Comparison of ENCODE assay signal across 8 mouse cellular contexts in the genomic region with DNA sequence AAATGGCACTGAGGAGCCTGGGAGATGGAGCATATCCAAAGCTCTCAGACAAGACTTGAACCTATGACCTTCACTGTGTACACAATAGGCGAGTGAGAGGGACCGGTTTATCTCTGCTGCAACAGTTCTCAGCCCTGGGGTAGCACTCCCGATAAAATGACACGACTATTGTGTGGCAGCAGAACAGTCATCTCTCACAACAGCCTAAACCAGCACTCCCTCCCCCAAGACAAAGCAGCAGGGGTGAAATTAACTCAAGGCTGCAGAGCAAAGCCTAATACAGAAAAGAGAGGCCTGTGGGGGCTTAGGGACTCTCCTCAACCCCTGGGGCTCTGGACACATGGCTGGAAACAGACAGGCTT. TPM values are rescaled to one million over a fixed set of nuclear protein-coding genes. Genes with fewer than 3 reads are reported as not detected.
A peak's percentile ranks its signal among the peaks of the same experiment; 100 is the strongest.
DNase-seq lines count a peak whose midpoint lies in the region; ATAC-seq lines count a peak whose summit lies in the region.

No protein-coding gene starts in this region.

- H3K4me1 ChIP-seq in forebrain, embryonic 12.5 days: peaks cover 56% of the 10 kb centered on the region
- H3K4me1 ChIP-seq in limb, embryonic 15.5 days: peaks cover 31% of the 10 kb centered on the region
- peaks cover 42% of the 10 kb centered on the region for H3K4me1 ChIP-seq in neural tube, embryonic 12.5 days

- H3K27ac ChIP-seq in forebrain, embryonic 12.5 days: peak overlapping the region; percentile 99
- peak overlapping the region; percentile 98 for H3K27ac ChIP-seq in limb, embryonic 15.5 days
- H3K27ac ChIP-seq in neural tube, embryonic 12.5 days: peak overlapping the region; percentile 96

- H3K9me3 ChIP-seq in forebrain, embryonic 12.5 days: no peaks in the 10 kb centered on the region
- no peaks in the 10 kb centered on the region for H3K9me3 ChIP-seq in limb, embryonic 15.5 days
- H3K9me3 ChIP-seq in neural tube, embryonic 12.5 days: no peaks in the 10 kb centered on the region

- DNase-seq in left cerebral cortex, postnatal 4 days: peak; percentile 10
- no peak for DNase-seq in left cerebral cortex, adult 18-20 months (ENCODE audit: low spot score in 2 of 2)
- DNase-seq in brain, adult 2 months (ENCODE audit: low read depth, low spot score): peak; percentile 50
- no peak for DNase-seq in layer of hippocampus, adult 18-20 months (ENCODE audit: low spot score in 2 of 2)
- DNase-seq in frontal cortex, postnatal 10 days (ENCODE audit: low spot score in 2 of 2): no peak

- H3K4me2 ChIP-seq in forebrain, embryonic 12.5 days: peak overlapping the region; percentile 64
- H3K4me2 ChIP-seq in limb, embryonic 15.5 days: peak overlapping the region; percentile 63
- H3K4me2 ChIP-seq in neural tube, embryonic 12.5 days (replicated peaks): peak overlapping the region; percentile 69

- peak overlapping the region; percentile 91 for H3K4me3 ChIP-seq in forebrain, embryonic 12.5 days (replicated peaks)
- peak overlapping the region; percentile 85 for H3K4me3 ChIP-seq in limb, embryonic 15.5 days
- H3K4me3 ChIP-seq in neural tube, embryonic 12.5 days: peak overlapping the region; percentile 95

- intact Hi-C loops in left cerebral cortex, postnatal 4 days (cut with DNase I): loop anchor here (5.0 to 10.0 kb wide), 3 partner anchors 44 to 129 kb away; no protein-coding TSS in a partner anchor

- WGBS in forebrain, embryonic 12.5 days: 0% methylated on average over 4 of the region's 4 CpGs
- 2% methylated on average over 4 of the region's 4 CpGs for WGBS in limb, embryonic 15.5 days
- WGBS in neural tube, embryonic 12.5 days: 0% methylated on average over 4 of the region's 4 CpGs

- H3K36me3 ChIP-seq in forebrain, embryonic 12.5 days (replicated peaks): no peaks in the 10 kb centered on the region
- H3K36me3 ChIP-seq in limb, embryonic 15.5 days: no peaks in the 10 kb centered on the region
- no peaks in the 10 kb centered on the region for H3K36me3 ChIP-seq in neural tube, embryonic 12.5 days

- peak overlapping the region; percentile 99 for H3K9ac ChIP-seq in forebrain, embryonic 12.5 days
- H3K9ac ChIP-seq in limb, embryonic 15.5 days: peak overlapping the region; percentile 95; the same call in 1 of the 2 replicates
- peak overlapping the region; percentile 97 for H3K9ac ChIP-seq in neural tube, embryonic 12.5 days

- peak; percentile 49 for ATAC-seq in forebrain, embryonic 12.5 days (ENCODE audit: low FRiP score)
- ATAC-seq in limb, embryonic 15.5 days (ENCODE audit: insufficient number of reproducible peaks, low FRiP score, low TSS enrichment, low read depth): no peak
- ATAC-seq in neural tube, embryonic 12.5 days (ENCODE audit: low FRiP score, low read depth): peak; percentile 51

- H3K27me3 ChIP-seq in forebrain, embryonic 12.5 days: no peaks in the 10 kb centered on the region
- H3K27me3 ChIP-seq in limb, embryonic 15.5 days: no peaks in the 10 kb centered on the region
- no peaks in the 10 kb centered on the region; the same call in 1 of the 2 replicates for H3K27me3 ChIP-seq in neural tube, embryonic 12.5 days (replicated peaks)

RNA-seq across cellular contexts. Expression of a gene that starts 1.2 kb away (rescaled TPM):
- 10 to 100 TPM; 59.4 to 65.0 TPM for total RNA-seq in left cerebral cortex, postnatal 4 days (2021)
- 10 to 100 TPM; 50.7 to 53.7 TPM for total RNA-seq in left cerebral cortex, adult 18-20 months (2021)
- 11.1 and 13.1 TPM in 2 replicates for polyA plus RNA-seq in forebrain, embryonic 12.5 days (2016; fragmentation: Nextera tagmentation; extraction: Ambion mirVana)
- polyA plus RNA-seq in limb, embryonic 15.5 days (2015; fragmentation: Nextera tagmentation; extraction: Ambion mirVana): 5.7 and 6.9 TPM in 2 replicates
- 12.1 and 12.8 TPM in 2 replicates for polyA plus RNA-seq in neural tube, embryonic 12.5 days (2016; fragmentation: Nextera tagmentation; extraction: Ambion mirVana)
- 10 to 100 TPM; 56.2 to 58.6 TPM for total RNA-seq in layer of hippocampus, adult 18-20 months (2021)

Comparison
In these comparisons a context has a peak if more than half of its experiments do, and no peak if none do; other contexts are left out.
1. DNase-seq: peak in left cerebral cortex, postnatal 4 days (single experiment) and brain, adult 2 months (single experiment); none in left cerebral cortex, adult 18-20 months (0 of 2), layer of hippocampus, adult 18-20 months (0 of 2) and frontal cortex, postnatal 10 days (0 of 2).
2. Peak in every context shown above with its lines, with median percentiles within 50 percentile points of each other: H3K27ac ChIP-seq, H3K4me2 ChIP-seq, H3K4me3 ChIP-seq and H3K9ac ChIP-seq.